Mouse (Mus musculus): ENCODE data around the gene Ubl3.

GRCm38 (mm10) chr5:148489724-148490193 is 62.8 kb downstream of the Ubl3 start:
- TF ChIP-seq CTCF (IDR thresholded peaks at IDR 0.05; ENCODE audit: extremely low read depth, insufficient read depth, low read length) (no peak), POLR2A (IDR thresholded peaks at IDR 0.05; ENCODE audit: extremely low read depth, insufficient read depth, low read length) (no peak)

Data from cortical plate, adult 2 months (tissue).